Comparison of ENCODE assay signal across 9 mouse cellular contexts in genomic region chr8:126565954-126566445, GRCm38 (mm10). TPM values are rescaled to one million over a fixed set of nuclear protein-coding genes. Genes with fewer than 3 reads are reported as not detected.
A peak's percentile ranks its signal among the peaks of the same experiment; 100 is the strongest.
DNase-seq lines count a peak whose midpoint lies in the region; ATAC-seq lines count a peak whose summit lies in the region.
"Had no signal": no experiment of that assay in that cellular context is flagged by ENCODE, and none has a peak within 500 bp of the region (broad histone marks: within the 10 kb centered on the region; RNA-seq: fewer than 3 reads in every experiment).

No protein-coding gene starts in this region.

- H3K9ac ChIP-seq in intestine, embryonic 14.5 days (ENCODE audit: low read length), result no peak overlapping the region
- no peak overlapping the region for H3K9ac ChIP-seq in midbrain, embryonic 15.5 days
- H3K9ac ChIP-seq: liver, embryonic 15.5 days had no signal

- no peaks in the 10 kb centered on the region for H3K9me3 ChIP-seq in intestine, embryonic 14.5 days (ENCODE audit: control insufficient read depth, low read length)
- H3K9me3 ChIP-seq in midbrain, embryonic 15.5 days, result no peaks in the 10 kb centered on the region
- H3K9me3 ChIP-seq: liver, embryonic 15.5 days had no signal

- no peak overlapping the region for H3K4me3 ChIP-seq in intestine, embryonic 14.5 days (ENCODE audit: low read depth, low read length)
- H3K4me3 ChIP-seq in midbrain, embryonic 15.5 days, result no peak overlapping the region
- H3K4me3 ChIP-seq: liver, embryonic 15.5 days had no signal

- H3K36me3 ChIP-seq in intestine, embryonic 14.5 days (ENCODE audit: control insufficient read depth, insufficient read depth, low read length), result no peaks in the 10 kb centered on the region
- H3K36me3 ChIP-seq in midbrain, embryonic 15.5 days (replicated peaks), result no peaks in the 10 kb centered on the region
- H3K36me3 ChIP-seq: liver, embryonic 15.5 days had no signal

- peak; percentile 77 for ATAC-seq in granulocyte monocyte progenitor cell, adult 5-6 weeks (replicated peaks; ENCODE audit: poor library complexity, severe bottlenecking)
- 0 out of 2 replicates have a peak, but pooled peaks have one; percentile 3 for ATAC-seq in intestine, embryonic 14.5 days (replicated peaks; ENCODE audit: low FRiP score, low TSS enrichment, low read depth)
- peak; percentile 38; the same call in 1 of the 2 replicates for ATAC-seq in midbrain, embryonic 15.5 days (replicated peaks)
- ATAC-seq in megakaryocyte-erythroid progenitor cell, adult 5-6 weeks (replicated peaks; ENCODE audit: low FRiP score, low TSS enrichment, poor library complexity, severe bottlenecking), result no peak

- H3K27me3 ChIP-seq in intestine, embryonic 14.5 days (replicated peaks; ENCODE audit: control insufficient read depth, insufficient read depth, low read length), result no peaks in the 10 kb centered on the region
- no peaks in the 10 kb centered on the region for H3K27me3 ChIP-seq in midbrain, embryonic 15.5 days (replicated peaks)
- H3K27me3 ChIP-seq: liver, embryonic 15.5 days had no signal

- H3K4me1 ChIP-seq in intestine, embryonic 14.5 days (replicated peaks; ENCODE audit: control insufficient read depth, insufficient read depth, low read length), result peaks cover 14% of the 10 kb centered on the region
- H3K4me1 ChIP-seq in midbrain, embryonic 15.5 days, result peaks cover 37% of the 10 kb centered on the region

- WGBS in intestine, embryonic 14.5 days, result 57% methylated on average over 6 of the region's 6 CpGs
- WGBS in midbrain, embryonic 15.5 days, result 68% methylated on average over 6 of the region's 6 CpGs

- no peak overlapping the region for H3K4me2 ChIP-seq in intestine, embryonic 14.5 days (ENCODE audit: low read length)
- H3K4me2 ChIP-seq in midbrain, embryonic 15.5 days, result no peak overlapping the region
- H3K4me2 ChIP-seq: liver, embryonic 15.5 days had no signal

- DNase-seq in thymus, postnatal 0 days (ENCODE audit: low spot score), result peak; percentile 40
- DNase-seq in thymus, adult 18-20 months, result no peak
- no peak for DNase-seq in intestine, embryonic 14.5 days (ENCODE audit: low spot score)
- DNase-seq in layer of hippocampus, adult 11-12 months (ENCODE audit: low spot score), result no peak
- DNase-seq in embryo, embryonic 9.5 days (ENCODE audit: extremely low spot score), result no peak

- peak overlapping the region; percentile 81 for H3K27ac ChIP-seq in intestine, embryonic 14.5 days (ENCODE audit: low read depth)
- peak overlapping the region; percentile 73 for H3K27ac ChIP-seq in midbrain, embryonic 15.5 days
- H3K27ac ChIP-seq: liver, embryonic 15.5 days had no signal

RNA-seq across cellular contexts. Expression of gene Irf2bp2, which starts 27.8 kb away (rescaled TPM):
- 14.9 and 20.3 TPM in 2 replicates for polyA plus RNA-seq in thymus, postnatal 0 days (2015; fragmentation: Nextera tagmentation; extraction: Ambion mirVana)
- total RNA-seq in granulocyte monocyte progenitor cell, adult 5-6 weeks (2014; fragmentation: Nextera tagmentation), result 112 and 113 TPM in 2 replicates
- 97.9 and 112 TPM in 2 replicates for total RNA-seq in granulocyte monocyte progenitor cell, adult 5-6 weeks (2017)
- polyA plus RNA-seq in intestine, embryonic 14.5 days (2014; fragmentation: Nextera tagmentation; extraction: Ambion mirVana), result 11.3 and 11.5 TPM in 2 replicates
- 9.7 and 10.0 TPM in 2 replicates for polyA plus RNA-seq in midbrain, embryonic 15.5 days (2015; fragmentation: Nextera tagmentation; extraction: Ambion mirVana)
- total RNA-seq in megakaryocyte-erythroid progenitor cell, adult 5-6 weeks (2014; fragmentation: Nextera tagmentation), result 45.8 and 54.3 TPM in 2 replicates
- total RNA-seq in megakaryocyte-erythroid progenitor cell, adult 5-6 weeks (2017), result 44.1 and 56.8 TPM in 2 replicates
